Mouse (Mus musculus) kidney, adult 18-20 months (tissue): ENCODE data around the gene Krt1.

Source experiments
- DNase-seq: peaks from one replicate; pipeline ENCODE4 v3.0.0; 2021

Gene Krt1

GRCm38 (mm10) chr15:101850694-101851093 is at the start of gene Krt1:
Krt1 (minus strand) TSS chr15:101850794.
- no peak for DNase-seq

- no peak for DNase-seq
These were observed 44.6 kb upstream of the Krt1 start for GRCm38 (mm10) chr15:101895216-101895615.

- no peak for DNase-seq
These were observed 42.2 kb upstream of the Krt1 start, which contains the start of gene Krt76 for GRCm38 (mm10) chr15:101892820-101893219. Krt76 (minus strand) TSS chr15:101892920.

GRCm38 (mm10) chr15:101879776-101880175 is 29.2 kb upstream of the Krt1 start:
- DNase-seq = no peak

- no peak for DNase-seq
These were observed 27.4 kb upstream of the Krt1 start for GRCm38 (mm10) chr15:101878041-101878440.

- no peak for DNase-seq
These were observed 23.8 kb upstream of the Krt1 start for GRCm38 (mm10) chr15:101874383-101874782.

- no peak for DNase-seq
These were observed 22.6 kb upstream of the Krt1 start for GRCm38 (mm10) chr15:101873231-101873630.

- DNase-seq = no peak
These were observed 18.8 kb upstream of the Krt1 start, which contains the start of gene Krt77 for GRCm38 (mm10) chr15:101869431-101869830. Krt77 (minus strand) TSS chr15:101869705.

- no peak for DNase-seq
These were observed 16.2 kb upstream of the Krt1 start for GRCm38 (mm10) chr15:101866754-101867153.

GRCm38 (mm10) chr15:101860421-101861130 is 10.0 kb upstream of the Krt1 start:
- peak; percentile 6 for DNase-seq

GRCm38 (mm10) chr15:101859735-101860170 is 9.2 kb upstream of the Krt1 start:
- DNase-seq = peak; percentile 58

GRCm38 (mm10) chr15:101858673-101859425 is 8.3 kb upstream of the Krt1 start:
- DNase-seq = no peak

- no peak for DNase-seq
These were observed 6.1 kb upstream of the Krt1 start for GRCm38 (mm10) chr15:101856696-101857095.

- no peak for DNase-seq
These were observed 5.1 kb upstream of the Krt1 start for GRCm38 (mm10) chr15:101855732-101856131.

GRCm38 (mm10) chr15:101854294-101854693 is 3.7 kb upstream of the Krt1 start:
- DNase-seq = no peak

- no peak for DNase-seq
These were observed 2.0 kb upstream of the Krt1 start for GRCm38 (mm10) chr15:101852571-101852970.

GRCm38 (mm10) chr15:101845971-101846403 is 4.6 kb downstream of the Krt1 start:
- DNase-seq = peak; percentile 32

GRCm38 (mm10) chr15:101843192-101843591 is 7.4 kb downstream of the Krt1 start:
- no peak for DNase-seq

- DNase-seq = no peak
These were observed 15.7 kb downstream of the Krt1 start for GRCm38 (mm10) chr15:101834784-101835328.

GRCm38 (mm10) chr15:101833131-101833530 is 17.5 kb downstream of the Krt1 start:
- no peak for DNase-seq

GRCm38 (mm10) chr15:101829441-101829840 is 21.2 kb downstream of the Krt1 start:
- DNase-seq = no peak

- no peak for DNase-seq
These were observed 28.8 kb downstream of the Krt1 start for GRCm38 (mm10) chr15:101821786-101822185.

- no peak for DNase-seq
These were observed 32.7 kb downstream of the Krt1 start, which contains the start of gene Krt2 for GRCm38 (mm10) chr15:101817875-101818274. Krt2 (minus strand) TSS chr15:101818169.
